Mouse (Mus musculus): ENCODE results near the gene Vangl2. TPM values are rescaled to one million over a fixed set of nuclear protein-coding genes. Genes with fewer than 3 reads are reported as not detected.

The Vangl2 gene
- polyA plus RNA-seq, 1 experiment, result not detected

DNA sequence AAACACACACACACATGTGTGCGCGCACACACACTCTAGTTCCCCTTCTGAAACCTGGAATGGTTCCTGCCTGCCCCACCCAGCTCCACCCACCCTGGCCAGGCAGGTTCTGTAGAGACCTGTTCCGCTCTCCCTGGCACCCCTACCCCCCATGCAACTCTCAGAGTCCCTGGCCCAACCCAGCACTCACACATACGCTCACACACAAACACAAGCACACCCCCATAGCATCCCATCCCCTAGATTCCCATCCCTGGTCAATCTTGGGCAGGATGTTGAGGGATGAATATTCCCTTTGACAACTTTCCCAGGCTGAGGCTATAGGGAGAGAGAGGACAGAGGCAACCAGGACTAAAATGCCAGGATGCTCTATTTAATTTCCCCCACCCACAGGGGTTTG is 8.9 kb downstream of the Vangl2 start:
- Histone ChIP-seq H3K27ac (replicated peaks; ENCODE audit: low read depth, low read length) (no peak overlapping the region), H3K4me3 (ENCODE audit: insufficient read depth, low read depth, low read length) (no peak overlapping the region)

DNA sequence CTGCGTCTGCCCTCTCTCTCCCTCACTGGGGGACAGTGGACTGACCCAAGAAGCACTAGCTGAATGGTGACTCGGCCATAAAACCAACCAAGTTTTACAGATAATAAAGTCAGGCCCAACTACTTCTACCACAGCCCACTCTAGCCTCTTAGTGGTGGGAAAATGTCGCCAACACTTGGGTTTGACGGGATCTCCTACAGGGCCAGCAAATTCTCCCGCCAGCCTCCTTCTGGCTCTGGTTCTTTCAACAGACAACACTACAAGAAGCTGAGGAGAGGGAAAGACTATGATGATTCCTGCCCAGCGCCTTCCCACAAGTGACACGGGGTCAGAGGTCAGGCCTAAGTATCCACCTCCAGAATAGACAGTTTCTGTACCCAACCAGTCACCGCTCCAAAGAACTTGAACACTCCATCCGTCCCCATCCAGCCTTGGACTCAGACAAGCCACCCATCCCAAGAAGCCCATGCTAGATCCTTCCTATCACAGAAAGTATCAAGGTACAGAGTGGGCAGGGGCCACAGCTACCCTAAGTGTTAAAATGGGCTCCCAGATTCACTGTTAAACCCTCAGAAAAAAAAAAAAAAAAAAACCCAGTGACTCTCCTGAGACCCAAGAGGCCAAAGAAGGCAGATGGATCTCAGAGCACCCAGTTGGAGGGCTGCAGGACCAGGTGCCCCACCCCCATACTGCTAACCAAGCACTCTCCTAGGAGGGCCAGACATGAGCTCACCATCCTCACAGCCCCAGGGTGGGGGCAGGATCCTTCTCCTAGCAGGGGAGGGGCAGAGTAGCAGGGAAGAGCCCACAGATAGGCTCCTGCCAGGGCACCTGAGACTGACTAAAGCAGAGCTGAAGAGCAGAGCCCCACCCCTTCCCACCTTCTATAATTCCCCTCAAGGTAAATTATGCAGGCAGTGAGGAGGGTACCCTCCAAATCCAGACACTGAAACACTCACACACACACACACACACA is 9.6 kb downstream of the Vangl2 start:
- Histone ChIP-seq H3K27ac (replicated peaks; ENCODE audit: low read depth, low read length) (no peak overlapping the region), H3K4me3 (ENCODE audit: insufficient read depth, low read depth, low read length) (no peak overlapping the region)

More for the DNA sequence above, 8.9 kb downstream of the Vangl2 start:
- H3K4me1 ChIP-seq (ENCODE audit: control insufficient read depth, insufficient read depth, insufficient read length, low read length), result no peaks in the 10 kb centered on the region

DNA sequence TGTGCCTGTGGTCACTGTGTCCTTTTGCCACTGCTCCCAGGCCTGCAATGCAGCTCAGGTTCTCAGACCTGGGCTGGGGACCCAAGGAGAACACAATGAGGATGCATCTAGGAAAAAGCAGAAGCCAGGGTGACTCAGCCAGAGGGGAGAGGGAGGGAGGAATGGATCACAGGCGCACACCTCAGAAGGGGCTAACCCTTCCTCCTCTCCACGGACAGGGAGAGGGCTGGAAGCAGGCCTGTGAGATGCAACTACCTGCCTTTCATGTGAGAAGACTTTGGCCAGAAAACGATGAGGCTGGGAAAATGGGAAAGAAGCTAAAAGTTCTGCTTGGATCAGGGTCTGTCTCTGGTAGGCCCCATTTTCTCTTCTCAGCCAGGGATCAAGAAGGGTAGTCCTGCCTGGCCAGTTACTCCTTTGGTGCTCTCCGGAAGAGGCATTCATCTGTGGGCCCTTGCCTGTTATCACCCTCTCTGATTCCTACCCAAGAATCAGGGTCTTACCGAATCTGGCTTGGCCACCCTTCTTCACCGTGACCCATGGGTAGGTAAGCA is 10.7 kb downstream of the Vangl2 start:
- no peak overlapping the region for H3K4me3 ChIP-seq (ENCODE audit: insufficient read depth, low read depth, low read length)
- no peak overlapping the region for H3K27ac ChIP-seq (replicated peaks; ENCODE audit: low read depth, low read length)
- H3K4me1 ChIP-seq (ENCODE audit: control insufficient read depth, insufficient read depth, insufficient read length, low read length), result no peaks in the 10 kb centered on the region

More for the DNA sequence above, 9.6 kb downstream of the Vangl2 start:
- H3K4me1 ChIP-seq (ENCODE audit: control insufficient read depth, insufficient read depth, insufficient read length, low read length), result no peaks in the 10 kb centered on the region

DNA sequence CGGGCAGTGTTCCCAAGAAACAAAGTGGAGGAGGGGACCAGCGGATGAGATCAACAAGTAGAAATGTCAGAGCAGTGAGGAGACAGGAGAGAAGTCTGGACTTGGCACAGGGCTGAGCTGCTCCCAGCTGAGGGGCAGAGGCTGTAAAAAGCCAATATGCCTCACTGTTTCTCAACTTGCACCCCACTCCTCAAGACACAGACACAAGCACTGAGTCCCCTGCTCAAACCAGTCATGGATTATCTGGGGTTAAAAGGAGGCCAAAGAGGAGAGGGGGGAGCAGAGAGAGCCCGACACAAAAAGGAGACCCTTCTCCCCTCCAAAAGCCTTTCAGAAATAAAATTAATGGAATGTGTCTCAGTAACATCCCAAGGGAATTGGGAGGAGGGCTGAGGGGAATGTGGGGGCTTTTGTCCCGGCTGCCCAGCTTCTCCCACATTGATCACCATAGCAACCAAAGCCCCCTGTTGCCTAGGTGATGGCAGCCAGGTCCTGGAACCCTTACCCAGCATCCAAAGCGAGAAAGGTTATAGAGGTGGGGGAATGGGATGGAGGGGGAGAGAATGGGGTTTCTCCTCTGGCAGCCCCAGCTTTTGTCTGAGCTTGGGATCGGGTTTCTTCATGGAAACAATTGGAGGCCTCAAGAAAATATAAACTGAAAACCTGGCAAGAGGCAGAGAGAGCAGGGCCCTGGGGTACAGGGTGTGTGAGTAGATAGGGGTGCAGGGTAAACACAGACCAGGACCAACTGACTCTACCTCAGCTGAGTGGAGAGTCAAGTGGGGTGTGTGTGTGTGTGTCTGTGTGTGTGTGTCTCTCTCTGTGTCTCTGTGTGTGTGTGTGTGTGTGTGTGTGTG is 11.4 kb downstream of the Vangl2 start:
- no peak overlapping the region for H3K4me3 ChIP-seq (ENCODE audit: insufficient read depth, low read depth, low read length)
- no peak overlapping the region for H3K27ac ChIP-seq (replicated peaks; ENCODE audit: low read depth, low read length)
- H3K4me1 ChIP-seq (ENCODE audit: control insufficient read depth, insufficient read depth, insufficient read length, low read length), result no peaks in the 10 kb centered on the region

DNA sequence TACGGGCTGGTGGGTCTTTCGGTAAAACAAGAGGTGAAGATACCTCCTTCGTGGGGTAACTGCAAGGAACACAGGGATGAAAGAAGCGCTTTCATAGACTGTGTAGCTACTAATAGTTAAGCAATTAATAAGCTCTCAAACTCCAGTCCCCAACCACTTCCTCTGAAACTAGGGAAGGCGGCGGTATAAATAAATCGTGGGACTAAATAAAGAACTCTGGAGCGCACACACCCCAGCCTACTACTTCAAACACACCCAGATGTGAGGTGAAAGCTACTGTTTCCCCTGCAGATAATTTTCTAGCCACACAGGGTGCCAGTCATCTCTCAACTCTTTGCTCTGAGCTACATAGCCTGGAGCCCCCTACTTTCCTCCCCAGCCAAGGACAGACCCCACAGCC is 12.2 kb downstream of the Vangl2 start:
- Histone ChIP-seq H3K4me1 (ENCODE audit: control insufficient read depth, insufficient read depth, insufficient read length, low read length) (no peaks in the 10 kb centered on the region), H3K4me3 (ENCODE audit: insufficient read depth, low read depth, low read length) (no peak overlapping the region), H3K27ac (replicated peaks; ENCODE audit: low read depth, low read length) (no peak overlapping the region)

DNA sequence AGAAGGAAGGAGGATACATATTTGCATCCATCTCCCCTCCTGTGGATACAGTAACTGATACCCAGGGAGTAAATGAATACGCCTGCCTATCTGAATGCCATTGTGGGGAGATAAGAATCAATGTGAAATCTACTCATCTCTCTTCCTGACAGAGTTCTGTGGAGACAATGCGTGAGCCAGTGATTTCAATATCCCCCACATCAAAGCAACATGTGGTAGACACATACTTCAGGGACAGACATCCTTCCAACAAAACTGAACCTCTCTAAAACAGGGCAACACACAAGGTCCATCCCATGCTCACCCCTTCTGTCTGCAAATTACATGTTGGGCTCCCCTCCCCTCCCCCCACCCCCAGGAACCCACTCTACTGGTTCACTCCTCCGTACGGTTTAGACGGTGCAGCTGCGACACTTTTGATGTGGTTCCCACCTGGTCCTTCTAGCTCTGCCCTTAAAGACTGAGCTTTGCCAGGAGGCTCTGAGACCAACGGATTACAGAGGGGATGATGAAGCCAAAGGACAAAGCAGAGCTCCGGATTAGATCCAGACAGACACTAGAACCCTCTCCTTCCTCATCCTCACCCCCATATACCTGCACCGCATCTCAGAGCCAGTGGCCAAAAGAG is 12.8 kb downstream of the Vangl2 start:
- Histone ChIP-seq H3K4me3 (ENCODE audit: insufficient read depth, low read depth, low read length) (no peak overlapping the region), H3K27ac (replicated peaks; ENCODE audit: low read depth, low read length) (no peak overlapping the region), H3K4me1 (ENCODE audit: control insufficient read depth, insufficient read depth, insufficient read length, low read length) (no peaks in the 10 kb centered on the region)

DNA sequence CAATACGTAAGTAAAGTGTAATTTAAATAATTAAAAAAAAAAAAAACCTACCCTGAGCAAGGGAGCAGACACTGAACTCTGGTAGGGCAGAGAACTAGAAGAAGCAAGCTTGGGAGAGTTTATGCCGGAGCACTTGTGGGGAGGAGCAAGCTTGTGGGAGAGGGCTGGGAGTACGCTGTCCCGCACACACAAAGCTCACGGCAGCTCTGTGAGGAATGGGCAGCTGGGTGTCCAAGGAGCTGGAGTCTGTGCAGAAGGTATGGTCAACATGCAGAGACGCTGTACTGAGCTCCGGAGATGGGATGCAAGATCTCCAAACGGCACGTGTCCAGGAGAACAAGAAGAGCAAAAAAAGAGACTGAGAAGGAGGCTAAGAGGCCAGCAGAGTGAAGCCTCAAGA is 13.5 kb downstream of the Vangl2 start:
- H3K27ac ChIP-seq (replicated peaks; ENCODE audit: low read depth, low read length), result no peak overlapping the region
- H3K4me1 ChIP-seq (ENCODE audit: control insufficient read depth, insufficient read depth, insufficient read length, low read length), result no peaks in the 10 kb centered on the region
- H3K4me3 ChIP-seq (ENCODE audit: insufficient read depth, low read depth, low read length), result no peak overlapping the region

DNA sequence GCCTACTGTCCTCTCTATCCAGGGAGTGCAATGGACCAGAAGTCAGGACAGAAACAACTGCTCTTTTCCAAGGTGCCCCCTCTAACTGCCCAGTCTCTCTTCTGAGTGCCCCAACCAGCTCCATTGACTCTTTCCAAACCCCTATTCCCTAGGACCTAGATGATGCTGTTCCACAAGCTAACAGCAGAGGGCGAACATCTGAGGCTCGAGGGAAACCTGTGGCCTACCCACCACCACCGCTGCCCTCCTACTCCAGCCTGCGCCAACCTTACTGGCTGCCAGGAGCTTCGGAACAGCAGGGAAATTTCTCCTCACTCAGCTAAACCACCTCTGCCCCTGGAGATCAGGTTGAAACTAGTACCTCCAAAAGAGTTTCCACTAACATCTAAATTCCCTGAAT is 16.2 kb downstream of the Vangl2 start:
- Histone ChIP-seq H3K4me3 (ENCODE audit: insufficient read depth, low read depth, low read length) (no peak overlapping the region), H3K27ac (replicated peaks; ENCODE audit: low read depth, low read length) (no peak overlapping the region), H3K4me1 (ENCODE audit: control insufficient read depth, insufficient read depth, insufficient read length, low read length) (no peaks in the 10 kb centered on the region)

DNA sequence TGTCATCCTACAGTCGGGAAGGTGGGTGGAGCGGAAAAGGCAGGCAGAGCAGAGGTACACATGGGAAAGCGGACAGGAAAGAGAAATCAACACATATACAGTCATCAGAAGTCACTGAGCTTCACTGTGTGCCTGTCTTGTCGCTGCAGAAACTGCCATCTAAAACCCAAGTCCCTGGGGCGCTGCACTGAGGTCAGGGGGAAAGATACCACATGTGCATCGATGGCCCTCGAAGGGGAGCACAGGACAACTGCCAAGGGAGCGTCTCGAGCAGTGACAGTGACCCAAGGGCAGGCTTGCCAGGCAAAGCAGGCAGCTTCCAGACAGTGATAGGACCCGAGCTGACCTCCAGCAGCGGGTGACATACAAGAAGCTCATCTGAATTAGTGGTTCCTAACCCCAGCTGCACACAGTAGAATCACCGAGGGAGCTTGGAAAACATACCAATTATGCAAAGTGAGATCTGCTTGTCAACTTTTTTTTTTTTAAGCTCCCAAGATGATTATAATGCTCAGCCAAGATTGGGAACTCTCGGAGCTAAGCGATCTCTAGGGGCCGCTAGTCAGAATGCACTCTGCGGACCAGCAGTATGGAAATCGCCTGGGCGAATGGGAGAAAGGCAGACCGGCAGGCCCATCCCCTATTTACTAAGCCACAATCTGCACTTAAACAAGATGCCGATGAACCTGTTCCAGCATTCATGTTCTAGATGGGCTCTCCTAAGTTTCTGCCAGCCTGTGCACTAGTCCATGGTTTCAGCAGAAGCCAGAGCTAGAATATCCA is 18.0 kb downstream of the Vangl2 start:
- Histone ChIP-seq H3K4me1 (ENCODE audit: control insufficient read depth, insufficient read depth, insufficient read length, low read length) (no peaks in the 10 kb centered on the region), H3K4me3 (ENCODE audit: insufficient read depth, low read depth, low read length) (no peak overlapping the region), H3K27ac (replicated peaks; ENCODE audit: low read depth, low read length) (no peak overlapping the region)

DNA sequence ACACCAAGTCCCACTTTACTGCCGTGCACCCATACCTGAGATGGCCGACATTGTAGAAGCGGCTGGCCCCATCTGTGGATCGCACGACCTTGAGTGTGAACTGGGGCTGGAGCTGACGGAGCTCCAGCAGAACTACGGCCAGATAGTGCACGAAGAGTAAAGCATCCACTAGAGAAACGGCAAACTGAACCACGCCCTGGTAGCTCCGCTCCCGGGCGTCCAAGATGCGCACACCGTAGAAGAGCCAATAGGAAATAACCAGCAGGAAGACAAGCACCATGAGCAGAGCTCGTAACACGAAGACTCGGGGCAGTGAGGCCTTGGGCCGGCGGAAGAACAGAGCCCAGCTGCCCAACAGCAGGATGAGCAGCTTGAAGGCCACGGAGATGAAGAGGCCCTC is 18.8 kb downstream of the Vangl2 start:
- H3K27ac ChIP-seq (replicated peaks; ENCODE audit: low read depth, low read length), result no peak overlapping the region
- no peaks in the 10 kb centered on the region for H3K4me1 ChIP-seq (ENCODE audit: control insufficient read depth, insufficient read depth, insufficient read length, low read length)
- no peak overlapping the region for H3K4me3 ChIP-seq (ENCODE audit: insufficient read depth, low read depth, low read length)

DNA sequence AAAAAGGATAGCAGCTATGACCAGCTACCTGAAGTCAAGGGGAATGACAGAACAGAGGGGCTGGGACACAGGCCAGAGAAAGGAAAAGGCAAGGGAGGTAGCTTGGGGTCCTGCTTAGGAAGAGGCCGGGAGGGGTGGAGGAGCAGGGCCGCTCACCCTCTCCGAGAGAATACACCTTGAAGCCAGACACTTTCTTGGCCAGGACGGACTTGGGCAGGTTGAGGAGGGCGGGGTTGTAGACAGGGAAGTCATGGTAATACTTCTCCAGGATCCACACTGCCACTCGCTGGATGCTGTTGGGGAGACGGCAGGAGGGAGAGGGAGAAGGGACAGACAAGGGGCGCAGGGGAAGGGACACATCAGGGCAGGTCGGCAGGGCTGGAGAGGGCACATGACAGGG is 19.9 kb downstream of the Vangl2 start:
- no peak overlapping the region for H3K27ac ChIP-seq (replicated peaks; ENCODE audit: low read depth, low read length)
- H3K4me1 ChIP-seq (ENCODE audit: control insufficient read depth, insufficient read depth, insufficient read length, low read length), result no peaks in the 10 kb centered on the region
- H3K4me3 ChIP-seq (ENCODE audit: insufficient read depth, low read depth, low read length), result no peak overlapping the region

DNA sequence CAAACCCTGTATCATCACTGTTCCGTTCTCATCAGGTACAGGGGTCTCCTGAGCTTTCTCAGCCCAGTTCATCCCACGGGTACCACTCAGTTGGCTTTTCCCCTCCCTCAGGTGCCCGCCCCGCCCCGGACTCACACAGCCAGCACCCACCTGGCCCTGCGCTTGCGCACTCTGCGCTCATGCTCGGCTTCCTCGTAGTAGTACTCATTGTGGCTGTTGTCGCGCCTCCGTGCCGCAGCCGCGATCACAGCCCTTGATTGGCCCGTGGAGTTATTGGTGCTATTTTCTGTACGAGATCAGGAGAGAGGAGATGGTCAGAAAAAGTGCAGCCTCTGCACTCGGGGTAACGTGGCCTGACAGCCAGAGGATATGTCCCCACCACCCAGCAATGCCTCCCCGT is 20.5 kb downstream of the Vangl2 start:
- Histone ChIP-seq H3K4me1 (ENCODE audit: control insufficient read depth, insufficient read depth, insufficient read length, low read length) (no peaks in the 10 kb centered on the region), H3K27ac (replicated peaks; ENCODE audit: low read depth, low read length) (no peak overlapping the region), H3K4me3 (ENCODE audit: insufficient read depth, low read depth, low read length) (no peak overlapping the region)

DNA sequence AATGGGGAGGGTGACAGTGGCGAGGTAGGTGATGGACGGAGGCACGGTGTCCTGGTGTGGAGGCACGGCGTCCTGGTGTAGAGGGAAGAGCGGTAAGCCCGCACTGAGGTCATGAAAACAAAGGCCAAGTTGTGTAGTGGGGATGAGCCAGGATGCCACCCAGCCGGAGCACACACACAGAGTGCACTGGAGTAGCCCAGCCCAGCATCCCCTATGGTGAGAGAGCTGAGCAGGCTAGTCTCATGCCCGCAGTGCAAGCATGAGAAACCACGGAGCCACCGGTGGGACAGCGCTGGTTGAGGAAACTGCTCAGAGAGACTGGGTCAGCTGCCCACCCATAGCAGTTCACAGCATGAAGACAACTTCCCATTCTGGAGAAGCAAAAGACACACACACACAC is 26.6 kb downstream of the Vangl2 start:
- Histone ChIP-seq H3K4me3 (ENCODE audit: insufficient read depth, low read depth, low read length) (no peak overlapping the region), H3K4me1 (ENCODE audit: control insufficient read depth, insufficient read depth, insufficient read length, low read length) (no peaks in the 10 kb centered on the region), H3K27ac (replicated peaks; ENCODE audit: low read depth, low read length) (no peak overlapping the region)

DNA sequence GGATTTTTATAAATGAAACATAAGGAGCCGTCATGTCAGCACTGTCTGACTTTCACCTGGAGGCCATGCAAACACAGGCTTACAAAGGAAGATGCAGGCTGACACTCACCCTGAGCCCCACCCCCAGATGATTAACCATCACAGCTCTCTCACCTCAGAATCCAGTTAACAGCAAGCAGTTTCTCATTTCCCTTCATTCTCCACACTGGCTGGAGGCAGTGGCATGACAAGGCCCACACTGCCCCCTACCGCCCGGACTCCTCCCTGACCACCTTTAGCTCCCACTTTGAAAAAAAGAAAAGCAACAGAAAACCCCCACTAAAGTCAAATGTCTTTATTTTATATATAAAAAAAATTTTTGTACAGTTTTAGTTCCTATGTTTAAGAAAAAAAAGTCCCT is 27.6 kb downstream of the Vangl2 start:
- Histone ChIP-seq H3K4me3 (ENCODE audit: insufficient read depth, low read depth, low read length) (no peak overlapping the region), H3K27ac (replicated peaks; ENCODE audit: low read depth, low read length) (no peak overlapping the region), H3K4me1 (ENCODE audit: control insufficient read depth, insufficient read depth, insufficient read length, low read length) (no peaks in the 10 kb centered on the region)
